Mouse (Mus musculus) forebrain, embryonic 14.5 days (tissue): Measurements from ENCODE around the gene Nktr. TPM values are rescaled to one million over a fixed set of nuclear protein-coding genes. Genes with fewer than 3 reads are reported as not detected.

Source experiments
- polyA plus RNA-seq: library from polyadenylated mRNA; unstranded; fragments of >200 nt; fragmentation: Nextera tagmentation; extraction: Ambion mirVana; gene quantifications from 2 replicates; pipeline ENCODE4 v1.2.1, GENCODE M21; 2014

Nktr gene
- polyA plus RNA-seq, 1 experiment from 2014 or later = 41.5 TPM

Other genes starting within 250 kb of the Nktr start
- gene Cck, start 223.5 kb upstream of the Nktr start, polyA plus RNA-seq = 27.1 and 30.2 TPM in 2 replicates
- 0.18 TPM in 1 of 2 replicates, not detected in the other for gene Lyzl4, start 77.1 kb upstream of the Nktr start, polyA plus RNA-seq
- 0.38 and 0.46 TPM in 2 replicates for gene Vipr1, start 76.5 kb upstream of the Nktr start, polyA plus RNA-seq
- 20.5 and 24.1 TPM in 2 replicates for gene Sec22c, start 13.7 kb upstream of the Nktr start, polyA plus RNA-seq
- 149 and 186 TPM in 2 replicates for gene Ss18l2, start 8.8 kb upstream of the Nktr start, polyA plus RNA-seq
- gene Zfp651, start 40.2 kb downstream of the Nktr start, polyA plus RNA-seq = 7.4 and 9.5 TPM in 2 replicates
- gene Klhl40, start 58.4 kb downstream of the Nktr start, polyA plus RNA-seq = 0.49 and 0.60 TPM in 2 replicates
- not detected in 2 replicates for gene Hhatl, start 73.3 kb downstream of the Nktr start, polyA plus RNA-seq
- gene Ccdc13, start 120.3 kb downstream of the Nktr start, polyA plus RNA-seq = 2.7 and 3.0 TPM in 2 replicates
- gene Higd1a, start 139.2 kb downstream of the Nktr start, polyA plus RNA-seq = 114 and 151 TPM in 2 replicates
- 2.0 and 2.1 TPM in 2 replicates for gene Ackr2, start 179.2 kb downstream of the Nktr start, polyA plus RNA-seq
- not detected in 2 replicates for gene Cyp8b1, start 197.1 kb downstream of the Nktr start, polyA plus RNA-seq
- 0.89 and 1.3 TPM in 2 replicates for gene Fam198a, start 231.8 kb downstream of the Nktr start, polyA plus RNA-seq